Mouse (Mus musculus): Measurements from ENCODE around the gene Slc37a3.

DNA sequence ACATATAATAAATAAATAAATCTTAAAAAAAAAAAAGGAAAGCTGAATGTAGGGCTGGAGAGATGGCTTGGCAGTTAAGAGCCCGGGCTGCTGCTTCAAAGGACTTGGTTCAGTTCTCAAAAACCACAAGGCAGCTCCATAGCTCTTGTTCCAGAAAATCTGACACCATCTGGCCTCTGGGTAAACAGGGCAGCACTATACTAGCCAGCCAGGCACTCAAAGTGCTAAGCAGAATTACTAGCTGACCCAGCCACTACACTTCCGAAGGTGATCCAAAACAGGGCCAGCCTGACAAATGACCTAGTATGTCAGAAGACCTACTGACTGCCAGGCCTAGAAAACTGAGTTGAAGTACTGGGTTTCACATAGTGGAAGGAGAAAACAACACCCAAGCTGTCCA, 25.7 kb upstream of the Slc37a3 start:
- no peak for TF ChIP-seq CTCF (IDR thresholded peaks at IDR 0.05; ENCODE audit: extremely low read depth, insufficient read depth, low read length)
- TF ChIP-seq POLR2A (IDR thresholded peaks at IDR 0.05; ENCODE audit: extremely low read depth, insufficient read depth, low read length), result no peak
